Mouse (Mus musculus): ENCODE measurements at regions not wholly inside any gene's neighbourhood (a gene's known extent, or its start where the extent isn't known, plus 50 kb on each side); places are given as distances from the start of the nearest gene placed in this dataset.

DNA sequence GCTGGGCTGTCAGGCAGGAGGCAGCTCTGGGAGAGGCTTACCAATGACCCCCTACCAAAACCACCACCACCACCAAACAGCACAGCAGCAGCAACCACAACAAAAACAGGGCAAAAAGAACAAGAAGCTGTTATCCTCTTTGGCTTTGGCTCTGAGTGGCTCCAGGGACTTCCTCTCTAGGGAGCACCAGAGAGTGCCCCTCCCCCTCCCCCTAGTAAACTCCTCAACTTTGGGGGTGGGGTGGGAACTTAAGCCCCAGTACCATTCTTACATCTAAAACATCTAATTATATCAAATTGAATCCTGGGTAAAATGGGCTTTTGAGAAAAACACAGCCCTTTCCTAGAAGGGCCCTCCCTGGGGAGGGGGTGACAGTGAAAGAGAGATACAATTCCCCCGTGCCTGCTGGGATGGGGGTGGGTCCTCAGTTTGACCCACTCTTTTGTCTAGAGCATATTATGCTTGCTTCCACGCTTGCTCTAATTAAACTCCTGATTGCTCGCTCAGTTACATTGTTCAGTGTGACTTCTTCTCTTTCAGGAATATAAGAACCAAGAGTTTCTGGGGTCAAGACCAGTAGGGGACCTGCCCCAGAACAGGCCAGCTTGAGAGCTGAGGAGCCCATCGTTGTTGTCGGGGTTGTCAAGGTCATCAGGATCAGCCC, 443.4 kb downstream of the Fam19a5 start:
- no peak for DNase-seq (ENCODE audit: low read depth, low spot score)

DNA sequence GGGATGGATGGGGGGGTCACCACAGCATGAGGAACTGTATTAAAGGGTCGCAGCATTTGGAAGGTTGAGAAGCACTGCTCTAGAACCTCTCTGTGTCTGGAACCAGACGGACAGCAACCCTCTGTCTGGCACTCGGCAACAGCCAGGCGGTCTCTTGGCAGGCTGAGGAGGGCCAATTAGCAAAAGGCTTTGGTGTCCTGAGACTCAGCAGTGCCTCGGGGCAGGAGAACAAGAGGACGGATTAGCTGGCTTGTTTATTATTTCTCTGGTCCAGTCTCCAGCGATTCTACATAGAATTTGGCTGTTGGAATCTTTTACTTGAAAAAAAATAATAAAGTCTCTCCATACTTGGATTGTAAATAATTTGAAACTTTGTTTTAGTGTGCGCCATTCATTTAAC, 450.4 kb downstream of the Fam19a5 start:
- H3K36me3 ChIP-seq (ENCODE audit: control insufficient read depth, insufficient read depth, low read length, poor library complexity, severe bottlenecking) = no peaks in the 10 kb centered on the region
- no peak overlapping the region for H3K9ac ChIP-seq (ENCODE audit: insufficient read depth, low read depth, low read length, poor library complexity, severe bottlenecking)
- TF ChIP-seq ZC3H11A (IDR thresholded peaks at IDR 0.05; ENCODE audit: borderline replicate concordance, low read depth, low read length) (no peak), CHD2 (IDR thresholded peaks at IDR 0.05; ENCODE audit: low read depth, low read length) (no peak), MAFK (IDR thresholded peaks at IDR 0.05; ENCODE audit: insufficient read depth, low read depth, low read length) (no peak), ZNF384 (IDR thresholded peaks at IDR 0.05; ENCODE audit: low read depth, low read length) (no peak), HCFC1 (IDR thresholded peaks at IDR 0.05; ENCODE audit: borderline replicate concordance, insufficient read depth, low read length) (no peak)
- no peaks in the 10 kb centered on the region for H3K4me1 ChIP-seq (ENCODE audit: control insufficient read depth in 2 of 2, insufficient read depth in 2 of 2, low read length in 2 of 2, poor library complexity in 1 of 2)
- DNase-seq (ENCODE audit: low read depth, low spot score) = no peak
- no peak overlapping the region for H3K4me3 ChIP-seq (ENCODE audit: insufficient read depth in 1 of 2, low read depth in 1 of 2, low read length in 2 of 2, poor library complexity in 1 of 2, severe bottlenecking in 1 of 2)
- in situ Hi-C loops (cut with MboI; ENCODE audit: low sequenced_read_pairs in 2 of 2, unreplicated experiment in 2 of 2) = no loop called here
- no peak overlapping the region for H3K27ac ChIP-seq (ENCODE audit: insufficient read depth, low read depth, low read length, poor library complexity, severe bottlenecking)
- no peaks in the 10 kb centered on the region for H3K9me3 ChIP-seq (ENCODE audit: control insufficient read depth, insufficient read depth, low read depth, low read length)

More for the DNA sequence above, 443.4 kb downstream of the Fam19a5 start:
- Histone ChIP-seq H3K27ac (ENCODE audit: insufficient read depth, low read depth, low read length, poor library complexity, severe bottlenecking) (no peak overlapping the region), H3K36me3 (ENCODE audit: control insufficient read depth, insufficient read depth, low read length, poor library complexity, severe bottlenecking) (no peaks in the 10 kb centered on the region), H3K4me1 (ENCODE audit: control insufficient read depth in 2 of 2, insufficient read depth in 2 of 2, low read length in 2 of 2, poor library complexity in 1 of 2) (peaks cover 0 to 2% of the 10 kb centered on the region in 2 experiments; a peak in 1 of 4 replicates), H3K4me3 (ENCODE audit: insufficient read depth in 1 of 2, low read depth in 1 of 2, low read length in 2 of 2, poor library complexity in 1 of 2, severe bottlenecking in 1 of 2) (no peak overlapping the region), H3K9me3 (ENCODE audit: control insufficient read depth, insufficient read depth, low read depth, low read length) (no peaks in the 10 kb centered on the region), H3K9ac (ENCODE audit: insufficient read depth, low read depth, low read length, poor library complexity, severe bottlenecking) (no peak overlapping the region)
- no peak for TF ChIP-seq ZNF384 (IDR thresholded peaks at IDR 0.05; ENCODE audit: low read depth, low read length)
- no peak for TF ChIP-seq MAFK (IDR thresholded peaks at IDR 0.05; ENCODE audit: insufficient read depth, low read depth, low read length)
- TF ChIP-seq CHD2 (IDR thresholded peaks at IDR 0.05; ENCODE audit: low read depth, low read length) = no peak
- no peak for TF ChIP-seq ZC3H11A (IDR thresholded peaks at IDR 0.05; ENCODE audit: borderline replicate concordance, low read depth, low read length)
- TF ChIP-seq HCFC1 (IDR thresholded peaks at IDR 0.05; ENCODE audit: borderline replicate concordance, insufficient read depth, low read length) = no peak
- in situ Hi-C loops (cut with MboI; ENCODE audit: low sequenced_read_pairs in 2 of 2, unreplicated experiment in 2 of 2) = no loop called here

GRCm38 (mm10) chr15:88017076-88017475, 473.0 kb downstream of the Fam19a5 start:
- Histone ChIP-seq H3K27ac (ENCODE audit: insufficient read depth, low read depth, low read length, poor library complexity, severe bottlenecking) (no peak overlapping the region), H3K4me1 (ENCODE audit: control insufficient read depth in 2 of 2, insufficient read depth in 2 of 2, low read length in 2 of 2, poor library complexity in 1 of 2) (no peaks in the 10 kb centered on the region), H3K9me3 (ENCODE audit: control insufficient read depth, insufficient read depth, low read depth, low read length) (no peaks in the 10 kb centered on the region), H3K4me3 (ENCODE audit: insufficient read depth in 1 of 2, low read depth in 1 of 2, low read length in 2 of 2, poor library complexity in 1 of 2, severe bottlenecking in 1 of 2) (no peak overlapping the region), H3K36me3 (ENCODE audit: control insufficient read depth, insufficient read depth, low read length, poor library complexity, severe bottlenecking) (no peaks in the 10 kb centered on the region), H3K9ac (ENCODE audit: insufficient read depth, low read depth, low read length, poor library complexity, severe bottlenecking) (no peak overlapping the region)
- DNase-seq (ENCODE audit: low read depth, low spot score) = no peak
- in situ Hi-C loops (cut with MboI; ENCODE audit: low sequenced_read_pairs in 2 of 2, unreplicated experiment in 2 of 2) = no loop called here
- TF ChIP-seq ZNF384 (IDR thresholded peaks at IDR 0.05; ENCODE audit: low read depth, low read length) = no peak
- no peak for TF ChIP-seq CHD2 (IDR thresholded peaks at IDR 0.05; ENCODE audit: low read depth, low read length)
- no peak for TF ChIP-seq MAFK (IDR thresholded peaks at IDR 0.05; ENCODE audit: insufficient read depth, low read depth, low read length)
- no peak for TF ChIP-seq HCFC1 (IDR thresholded peaks at IDR 0.05; ENCODE audit: borderline replicate concordance, insufficient read depth, low read length)
- TF ChIP-seq ZC3H11A (IDR thresholded peaks at IDR 0.05; ENCODE audit: borderline replicate concordance, low read depth, low read length) = no peak

- in situ Hi-C loops (cut with MboI; ENCODE audit: low sequenced_read_pairs in 2 of 2, unreplicated experiment in 2 of 2) = no loop called here
- H3K4me3 ChIP-seq (ENCODE audit: insufficient read depth in 1 of 2, low read depth in 1 of 2, low read length in 2 of 2, poor library complexity in 1 of 2, severe bottlenecking in 1 of 2) = no peak overlapping the region
- no peaks in the 10 kb centered on the region for H3K36me3 ChIP-seq (ENCODE audit: control insufficient read depth, insufficient read depth, low read length, poor library complexity, severe bottlenecking)
- H3K27ac ChIP-seq (ENCODE audit: insufficient read depth, low read depth, low read length, poor library complexity, severe bottlenecking) = no peak overlapping the region
- no peaks in the 10 kb centered on the region for H3K4me1 ChIP-seq (ENCODE audit: control insufficient read depth in 2 of 2, insufficient read depth in 2 of 2, low read length in 2 of 2, poor library complexity in 1 of 2)
- DNase-seq (ENCODE audit: low read depth, low spot score) = no peak
- H3K9me3 ChIP-seq (ENCODE audit: control insufficient read depth, insufficient read depth, low read depth, low read length) = no peaks in the 10 kb centered on the region
- no peak overlapping the region for H3K9ac ChIP-seq (ENCODE audit: insufficient read depth, low read depth, low read length, poor library complexity, severe bottlenecking)
- TF ChIP-seq HCFC1 (IDR thresholded peaks at IDR 0.05; ENCODE audit: borderline replicate concordance, insufficient read depth, low read length) = no peak
- TF ChIP-seq ZC3H11A (IDR thresholded peaks at IDR 0.05; ENCODE audit: borderline replicate concordance, low read depth, low read length) = no peak
- TF ChIP-seq CHD2 (IDR thresholded peaks at IDR 0.05; ENCODE audit: low read depth, low read length) = no peak
- no peak for TF ChIP-seq ZNF384 (IDR thresholded peaks at IDR 0.05; ENCODE audit: low read depth, low read length)
- no peak for TF ChIP-seq MAFK (IDR thresholded peaks at IDR 0.05; ENCODE audit: insufficient read depth, low read depth, low read length)
Observed at GRCm38 (mm10) chr15:88032751-88033150, 488.7 kb downstream of the Fam19a5 start.

All from ES-E14 (cell line).